Mouse (Mus musculus) left cerebral cortex, postnatal 4 days (tissue): ENCODE measurements around the gene 4932438H23Rik. TPM values are rescaled to one million over a fixed set of nuclear protein-coding genes. Genes with fewer than 3 reads are reported as not detected.

Experiments
- DNase-seq: peaks from one replicate; pipeline ENCODE4 v3.0.0-alpha.2; 2022
- intact Hi-C: fragments of 180-260 bp; cut with DNase I; formaldehyde crosslinking; loops from one replicate; pipeline ENCODE4 v1.15.1; 2025
- total RNA-seq, 2 experiments: library from RNA; stranded (reverse); gene quantifications; 2 replicates each; pipeline ENCODE4 v1.2.3; 2021

Gene 4932438H23Rik
- total RNA-seq: under 1 TPM; 0.40 to 0.44 TPM

GRCm38 (mm10) chr16:91095022-91095421 is at the start of gene 4932438H23Rik:
TSS of gene 4932438H23Rik (minus strand) at chr16:91095122.
- intact Hi-C loops: no loop called here
- DNase-seq: no peak

DNA sequence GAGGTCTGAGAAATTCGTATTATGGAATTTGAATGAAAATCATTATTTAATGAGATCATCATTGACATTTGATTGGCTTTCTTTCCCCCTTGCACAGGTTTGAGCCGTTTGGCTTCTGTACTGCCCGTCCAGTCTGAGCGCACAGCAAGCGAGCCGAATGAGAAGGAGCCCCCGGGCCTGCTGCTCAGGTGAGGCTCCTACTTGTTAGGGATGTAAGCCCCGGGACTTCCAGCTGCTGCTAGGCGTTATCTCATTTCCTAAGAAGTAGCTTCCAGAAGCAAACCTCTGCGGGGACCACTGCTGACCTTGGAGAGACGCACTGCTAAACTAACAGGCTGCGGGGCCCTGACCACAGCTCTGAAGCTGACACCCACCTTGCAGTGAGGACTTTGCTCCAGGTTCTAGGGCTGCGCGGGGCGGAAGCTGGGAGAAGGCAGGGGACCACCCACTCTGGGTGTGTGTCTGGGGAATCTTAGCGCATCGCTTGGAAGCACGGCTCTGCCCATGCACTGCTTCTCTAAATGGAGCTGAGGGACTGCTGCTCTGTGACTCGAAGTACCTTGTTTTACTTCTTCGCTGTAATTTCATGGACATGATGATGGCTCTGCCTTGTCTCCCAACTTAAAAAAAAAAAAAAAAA is 46.2 kb upstream of the 4932438H23Rik start:
- no peak for DNase-seq
- intact Hi-C loops: no loop called here

DNA sequence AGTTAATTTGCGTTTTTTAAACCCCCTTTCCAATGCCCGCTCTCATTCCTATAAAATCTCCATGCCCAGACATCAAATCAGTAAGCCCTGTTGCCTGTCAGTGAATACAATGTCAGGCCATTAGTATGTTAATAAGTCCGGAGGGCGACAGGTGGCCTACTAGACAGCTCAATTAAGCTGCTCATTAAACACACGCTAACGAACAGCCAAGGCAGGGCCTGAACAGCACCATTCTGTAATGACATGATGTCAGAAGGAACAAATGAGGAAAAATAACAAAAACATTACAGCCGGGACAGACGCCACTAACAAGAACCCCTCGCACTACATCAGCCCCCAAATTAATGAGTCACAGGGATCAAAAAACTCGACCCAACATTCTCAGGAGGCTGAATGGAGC is 45.5 kb upstream of the 4932438H23Rik start:
- intact Hi-C loops: no loop called here
- peak; percentile 64 for DNase-seq

DNA sequence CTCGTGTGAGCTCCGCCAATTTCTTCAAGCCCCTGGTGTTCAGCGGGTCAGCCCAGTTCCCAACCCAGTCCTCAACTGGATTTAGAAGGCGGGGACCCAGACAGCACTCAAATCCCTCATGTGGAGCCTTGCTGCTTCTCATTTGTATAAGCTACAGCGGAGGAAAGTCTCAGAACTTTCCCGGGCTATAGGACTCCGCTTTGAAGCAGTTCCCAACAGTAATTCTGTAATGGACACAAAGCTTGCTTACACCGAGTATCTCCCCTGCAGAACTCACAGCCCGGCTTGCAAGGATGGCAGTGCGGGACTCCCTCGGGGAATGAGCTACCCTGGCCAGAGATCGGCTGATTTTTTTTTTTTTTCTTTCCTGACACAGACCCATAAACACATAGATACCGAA is 45.1 kb upstream of the 4932438H23Rik start:
- intact Hi-C loops: no loop called here
- no peak for DNase-seq

- intact Hi-C loops: no loop called here
- peak; percentile 55 for DNase-seq
Observed at GRCm38 (mm10) chr16:91139481-91139880, 44.6 kb upstream of the 4932438H23Rik start.

DNA sequence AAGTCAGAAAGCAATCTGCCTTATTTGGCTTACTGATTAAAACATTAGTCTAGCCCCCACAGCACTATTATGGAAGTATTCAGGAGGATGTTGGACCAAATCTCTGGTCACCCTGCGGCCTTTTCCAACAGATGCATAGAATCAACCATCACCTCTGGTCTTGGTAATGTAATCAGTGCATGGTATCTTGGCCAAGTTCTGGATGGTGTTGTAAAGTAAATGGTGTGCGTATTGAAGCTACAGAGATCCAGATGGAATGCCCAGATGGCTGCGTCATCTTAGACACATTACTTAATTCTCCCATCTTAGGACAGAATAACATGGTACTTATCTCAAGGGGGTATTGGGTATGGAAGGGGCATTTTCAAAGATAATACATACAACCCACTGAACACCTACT is 43.8 kb upstream of the 4932438H23Rik start:
- intact Hi-C loops: no loop called here

GRCm38 (mm10) chr16:91138151-91138550 is 43.2 kb upstream of the 4932438H23Rik start:
- no peak for DNase-seq
- intact Hi-C loops: no loop called here

More for the DNA sequence above, 43.8 kb upstream of the 4932438H23Rik start:
- DNase-seq: no peak

- intact Hi-C loops: no loop called here
- no peak for DNase-seq
Observed at GRCm38 (mm10) chr16:91136607-91137006, 41.7 kb upstream of the 4932438H23Rik start.

DNA sequence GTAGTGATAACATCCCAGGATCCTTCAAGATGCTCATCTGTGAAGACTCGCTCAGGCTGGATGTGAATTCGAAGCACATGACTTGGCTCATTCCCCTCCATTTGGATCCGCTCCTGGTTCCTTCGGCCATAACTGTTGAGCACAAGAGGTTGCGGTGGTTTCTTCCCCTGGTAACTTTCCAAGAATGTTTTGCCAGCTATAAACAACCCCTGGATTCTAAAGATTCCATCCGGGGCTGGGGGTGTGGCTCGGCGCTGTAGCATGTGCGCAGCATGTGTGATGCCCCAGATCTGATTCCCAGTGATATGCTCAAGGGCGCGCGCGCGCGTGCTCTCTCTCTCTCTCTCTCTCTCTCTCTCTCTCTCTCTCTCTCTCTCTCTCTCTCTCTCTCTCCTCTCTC is 35.0 kb upstream of the 4932438H23Rik start:
- DNase-seq: no peak
- intact Hi-C loops: no loop called here

GRCm38 (mm10) chr16:91128431-91128830 is 33.5 kb upstream of the 4932438H23Rik start:
- intact Hi-C loops: no loop called here
- DNase-seq: no peak

DNA sequence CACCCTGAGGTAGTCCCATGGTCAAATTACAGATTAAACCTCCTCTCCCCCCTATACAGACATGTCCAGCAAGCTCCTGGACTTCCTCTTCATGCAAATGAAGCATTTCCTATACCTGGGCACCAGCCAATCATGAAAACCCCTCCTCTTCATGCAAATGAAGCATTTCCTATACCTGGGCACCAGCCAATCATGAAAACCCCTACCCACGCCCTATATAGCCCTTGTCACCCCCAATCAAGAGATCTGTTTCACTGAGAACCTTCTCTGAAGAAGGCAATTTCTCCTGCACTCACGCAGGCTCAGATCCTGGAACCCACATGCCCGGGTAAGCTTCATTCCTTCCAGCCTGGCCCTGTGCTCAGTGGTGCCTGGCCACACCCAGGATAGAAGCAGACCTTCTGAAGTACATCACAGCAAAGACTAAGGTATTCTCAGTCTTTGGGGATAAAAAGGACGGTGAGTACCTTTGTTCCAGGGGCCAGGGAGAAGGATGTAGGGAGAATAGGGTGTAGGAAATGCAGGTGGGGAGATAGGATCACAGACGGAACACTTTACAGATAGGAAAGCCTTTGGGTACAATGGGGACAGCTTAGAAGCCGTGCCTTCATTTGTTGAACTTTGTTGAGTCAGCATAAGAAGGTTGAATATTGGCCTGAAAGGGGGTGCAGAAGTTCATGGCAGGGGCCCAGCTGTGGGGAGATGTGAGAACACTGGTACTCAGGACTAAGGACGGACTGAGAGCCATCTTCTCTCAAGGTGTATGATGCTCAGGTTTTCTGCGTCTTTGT is 32.0 kb upstream of the 4932438H23Rik start:
- no peak for DNase-seq
- intact Hi-C loops: no loop called here

GRCm38 (mm10) chr16:91124256-91124655 is 29.3 kb upstream of the 4932438H23Rik start:
- intact Hi-C loops: no loop called here
- DNase-seq: no peak

DNA sequence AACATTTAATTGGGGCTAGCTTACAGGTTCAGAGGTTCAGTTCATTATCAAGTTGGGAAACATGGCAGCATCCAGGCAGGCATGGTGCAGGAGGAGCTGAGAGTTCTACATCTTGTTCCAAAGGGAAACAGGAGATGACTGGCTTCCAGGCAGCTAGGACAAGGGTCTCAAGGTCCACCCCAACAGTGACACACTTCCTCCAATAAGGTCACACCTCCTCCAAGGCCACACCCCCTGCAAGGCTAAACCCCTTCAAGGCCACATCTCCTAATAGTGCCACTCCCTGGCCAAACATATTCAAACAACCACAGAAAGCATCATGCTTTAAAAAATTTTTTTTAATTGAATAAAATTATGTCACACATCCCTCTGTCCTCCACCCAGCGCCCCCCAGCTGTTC is 28.9 kb upstream of the 4932438H23Rik start:
- intact Hi-C loops: no loop called here
- DNase-seq: no peak

DNA sequence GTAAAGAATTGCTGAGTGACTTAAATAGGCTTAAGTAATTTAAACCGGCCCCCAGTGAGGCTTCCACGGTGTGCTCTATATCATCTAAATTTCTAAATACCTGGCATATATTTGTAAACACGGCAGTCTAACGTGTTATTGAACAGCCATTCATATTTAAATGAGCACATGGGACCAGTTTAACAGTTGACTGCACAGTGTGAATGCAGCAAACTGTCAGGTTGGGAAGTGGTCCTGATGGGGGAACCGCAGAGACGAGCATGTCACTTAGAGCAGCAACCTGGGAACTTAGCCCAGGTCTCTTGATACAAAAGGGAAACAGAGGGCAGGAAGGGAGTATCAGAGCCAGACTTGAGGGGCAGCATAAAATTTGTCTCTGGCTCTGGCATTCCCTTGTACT is 25.0 kb upstream of the 4932438H23Rik start:
- DNase-seq: no peak

DNA sequence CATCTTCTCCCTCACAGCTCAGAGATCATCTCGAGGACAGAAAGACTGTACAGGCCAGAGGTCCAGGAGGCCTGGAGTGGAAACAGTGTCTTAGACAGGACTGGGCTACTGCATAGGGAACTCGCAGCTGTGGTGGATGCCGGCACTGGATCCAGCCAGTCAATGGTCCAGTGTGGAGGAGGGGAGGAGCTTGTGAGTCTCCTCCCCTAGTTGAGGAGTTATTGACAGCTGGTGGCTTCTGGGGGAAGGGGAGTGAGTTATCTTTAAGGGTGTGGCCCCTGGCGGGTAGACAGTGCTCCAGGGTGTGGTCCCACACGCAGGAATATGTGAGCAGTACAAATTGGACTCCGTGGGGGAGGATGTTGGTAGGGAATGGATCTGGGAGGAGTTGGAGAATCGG is 21.8 kb upstream of the 4932438H23Rik start:
- DNase-seq: no peak
- intact Hi-C loops: no loop called here

More for the DNA sequence above, 25.0 kb upstream of the 4932438H23Rik start:
- intact Hi-C loops: no loop called here

DNA sequence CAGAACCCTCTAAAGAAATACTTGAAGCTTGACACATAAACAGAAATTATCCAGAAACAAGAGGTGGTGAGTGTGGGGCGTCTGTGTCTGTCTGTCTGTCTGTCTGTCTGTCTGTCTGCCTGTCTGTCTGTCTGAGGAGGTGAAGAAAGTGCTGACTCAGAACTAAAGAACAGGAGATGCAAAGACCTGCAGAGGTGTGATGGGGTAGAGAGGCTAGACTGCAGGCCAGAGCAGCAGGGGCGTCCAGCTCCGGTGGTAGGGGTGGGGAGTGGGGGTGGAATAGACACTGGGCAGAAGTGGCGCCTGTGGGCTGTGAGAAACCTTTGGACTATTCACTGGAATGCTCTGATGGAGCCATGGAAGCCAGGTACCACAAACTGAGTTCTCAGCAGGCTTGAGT is 21.1 kb upstream of the 4932438H23Rik start:
- intact Hi-C loops: no loop called here
- DNase-seq: no peak

- DNase-seq: no peak
Observed at GRCm38 (mm10) chr16:91110999-91111535, 16.1 kb upstream of the 4932438H23Rik start.

GRCm38 (mm10) chr16:91107608-91108007 is 12.7 kb upstream of the 4932438H23Rik start:
- no peak for DNase-seq
- intact Hi-C loops: no loop called here

More at GRCm38 (mm10) chr16:91110999-91111535, 16.1 kb upstream of the 4932438H23Rik start:
- intact Hi-C loops: no loop called here

- intact Hi-C loops: no loop called here
- DNase-seq: no peak
Observed at GRCm38 (mm10) chr16:91105481-91106051, 10.6 kb upstream of the 4932438H23Rik start.

GRCm38 (mm10) chr16:91104821-91105480 is 10.0 kb upstream of the 4932438H23Rik start:
- intact Hi-C loops: no loop called here
- no peak for DNase-seq

DNA sequence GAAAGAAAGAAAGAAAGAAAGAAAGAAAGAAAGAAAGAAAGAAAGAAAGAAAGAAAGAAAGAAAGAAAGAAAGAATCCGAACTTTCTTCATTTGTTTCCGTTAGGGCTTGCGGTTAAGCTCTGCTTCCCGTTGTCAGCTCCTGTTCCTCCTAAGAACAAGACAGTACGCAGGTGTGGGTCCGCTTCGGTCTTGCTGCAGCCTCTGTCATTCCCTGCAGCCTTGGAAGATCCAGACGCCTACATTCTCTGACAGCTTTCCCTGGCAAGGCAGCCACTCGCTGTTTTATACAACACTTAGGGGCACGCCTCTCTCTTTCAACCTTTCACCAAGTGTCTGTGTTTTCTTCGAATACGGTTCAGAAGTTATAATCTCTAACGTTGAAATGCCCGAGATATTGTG is 8.5 kb upstream of the 4932438H23Rik start:
- DNase-seq: no peak
- intact Hi-C loops: no loop called here
